Mouse (Mus musculus) gastrocnemius, postnatal 14 days (tissue): Measurements from ENCODE around the gene Anapc13. TPM values are rescaled to one million over a fixed set of nuclear protein-coding genes. Genes with fewer than 3 reads are reported as not detected.
A peak's percentile ranks its signal among the peaks of the same experiment; 100 is the strongest.

Source experiments
- DNase-seq: peaks from one replicate; pipeline ENCODE4 v3.0.0; 2021; ENCODE audit warnings: mixed read lengths
- intact Hi-C: fragments of 180-260 bp; cut with DNase I; formaldehyde crosslinking; loops from one replicate; pipeline ENCODE4 v1.15.1; 2025; ENCODE audit warnings: low total_unique reads
- long read RNA-seq, 2 experiments: library from polyadenylated mRNA; stranded (forward); transcript quantifications; one replicate each; pipeline ENCODE4 v2.0.0; 2021
- total RNA-seq, 2 experiments: library from RNA; stranded (reverse); gene quantifications; 2 replicates each; pipeline ENCODE4 v1.2.3; 2021

Gene Anapc13
- 100 to 1,000 TPM; 223 to 226 TPM for total RNA-seq
- long read RNA-seq, experiment 1, transcript Anapc13-204 (3 exons, 589 nt) = major isoform, 86 of 93 reads
- long read RNA-seq, experiment 1, partial matches to known transcripts = 1 of 93 reads
- long read RNA-seq, experiment 1, other reads (novel, unspliced or antisense) = 1 of 93 reads
- long read RNA-seq, experiment 2, transcript Anapc13-204 (3 exons, 589 nt) = major isoform, 95 of 102 reads
- long read RNA-seq, experiment 2, partial matches to known transcripts = 2 of 102 reads
- long read RNA-seq, experiment 2, other reads (novel, unspliced or antisense) = 1 of 102 reads

- intact Hi-C loops = no loop called here
These were observed at the start of gene Anapc13, which contains the start of gene Cep63 for GRCm38 (mm10) chr9:102625983-102626838. Gene Anapc13 (plus strand): TSS chr9:102626296. Gene Cep63 (minus strand): TSS chr9:102626534.

GRCm38 (mm10) chr9:102577480-102577879, 48.6 kb upstream of the Anapc13 start:
- no peak for DNase-seq
- intact Hi-C loops = no loop called here

More at GRCm38 (mm10) chr9:102625983-102626838, at the start of gene Anapc13, which contains the start of gene Cep63:
- peak; percentile 98 for DNase-seq

- DNase-seq = no peak
- intact Hi-C loops = no loop called here
These were observed 44.1 kb upstream of the Anapc13 start for GRCm38 (mm10) chr9:102581921-102582469.

- intact Hi-C loops = no loop called here
- no peak for DNase-seq
These were observed 38.7 kb upstream of the Anapc13 start for GRCm38 (mm10) chr9:102587347-102587746.

- no peak for DNase-seq
- intact Hi-C loops = no loop called here
These were observed 31.3 kb upstream of the Anapc13 start for GRCm38 (mm10) chr9:102594667-102595393.

GRCm38 (mm10) chr9:102595662-102596436, 30.2 kb upstream of the Anapc13 start:
- no peak for DNase-seq
- intact Hi-C loops = no loop called here

GRCm38 (mm10) chr9:102601187-102601586, 24.9 kb upstream of the Anapc13 start:
- intact Hi-C loops = no loop called here
- no peak for DNase-seq

- intact Hi-C loops = no loop called here
- no peak for DNase-seq
These were observed 24.4 kb upstream of the Anapc13 start for GRCm38 (mm10) chr9:102601666-102602065.

GRCm38 (mm10) chr9:102605162-102605561, 20.9 kb upstream of the Anapc13 start:
- DNase-seq = no peak
- intact Hi-C loops = no loop called here

- no peak for DNase-seq
- intact Hi-C loops = no loop called here
These were observed 18.6 kb upstream of the Anapc13 start for GRCm38 (mm10) chr9:102607471-102607870.

GRCm38 (mm10) chr9:102609221-102609620, 16.9 kb upstream of the Anapc13 start:
- no peak for DNase-seq
- intact Hi-C loops = no loop called here

GRCm38 (mm10) chr9:102615071-102615470, 11.0 kb upstream of the Anapc13 start:
- intact Hi-C loops = no loop called here

GRCm38 (mm10) chr9:102616267-102616666, 9.8 kb upstream of the Anapc13 start:
- intact Hi-C loops = no loop called here

More at GRCm38 (mm10) chr9:102615071-102615470, 11.0 kb upstream of the Anapc13 start:
- no peak for DNase-seq

GRCm38 (mm10) chr9:102621385-102621784, 4.7 kb upstream of the Anapc13 start:
- intact Hi-C loops = no loop called here
- DNase-seq = no peak

More at GRCm38 (mm10) chr9:102616267-102616666, 9.8 kb upstream of the Anapc13 start:
- no peak for DNase-seq

- no peak for DNase-seq
- intact Hi-C loops = no loop called here
These were observed 3.8 kb upstream of the Anapc13 start for GRCm38 (mm10) chr9:102622192-102622857.

GRCm38 (mm10) chr9:102622876-102623275, 3.2 kb upstream of the Anapc13 start:
- intact Hi-C loops = no loop called here
- DNase-seq = no peak

GRCm38 (mm10) chr9:102623581-102623980, 2.5 kb upstream of the Anapc13 start:
- no peak for DNase-seq
- intact Hi-C loops = no loop called here

GRCm38 (mm10) chr9:102625401-102625982, 604 bp upstream of the Anapc13 start:
- intact Hi-C loops = no loop called here
- DNase-seq = no peak
